Mouse (Mus musculus) kidney, adult 2 months (tissue): ENCODE data around the gene Helt. TPM values are rescaled to one million over a fixed set of nuclear protein-coding genes. Genes with fewer than 3 reads are reported as not detected.

Source experiments
- DNase-seq: peaks from one replicate; pipeline ENCODE4 v3.0.0; 2021
- H3K27ac ChIP-seq: fragments of 200-500 bp; 2 replicates; pipeline ENCODE4 v1.5.1; 2012; ENCODE audit warnings: low read depth, low read length, control low read depth, inconsistent platforms; ENCODE audit not compliant: insufficient read depth
- H3K27me3 ChIP-seq: fragments of 200-500 bp; replicated peaks from 2 replicates; pipeline ENCODE4 v1.6.1; 2012; ENCODE audit warnings: mild to moderate bottlenecking, moderate library complexity, low read length, inconsistent platforms; ENCODE audit not compliant: control insufficient read depth, insufficient read depth
- H3K36me3 ChIP-seq: fragments of 200-500 bp; 2 replicates; pipeline ENCODE4 v1.6.1; 2012; ENCODE audit warnings: mild to moderate bottlenecking, moderate library complexity, low read length, inconsistent platforms; ENCODE audit not compliant: control insufficient read depth, insufficient read depth
- H3K4me1 ChIP-seq: fragments of 200-500 bp; 2 replicates; pipeline ENCODE4 v1.6.1; 2011; ENCODE audit warnings: low read length; ENCODE audit not compliant: control insufficient read depth, insufficient read depth
- H3K4me3 ChIP-seq: fragments of 200-500 bp; 2 replicates; pipeline ENCODE4 v1.5.1; 2011; ENCODE audit warnings: mild to moderate bottlenecking, low read depth, low read length, control low read depth; ENCODE audit not compliant: insufficient read depth
- CTCF ChIP-seq: fragments of 200-500 bp; conservative IDR thresholded peaks from 2 replicates; pipeline ENCODE4 v1.5.1; 2011; ENCODE audit warnings: low read depth, mild to moderate bottlenecking, control low read depth, low read length, moderate library complexity, mixed read lengths; ENCODE audit not compliant: insufficient read depth, insufficient read length
- POLR2A ChIP-seq: fragments of 200-500 bp; IDR thresholded peaks from one replicate; pipeline ENCODE4 v1.6.1; 2011; ENCODE audit warnings: low read depth, low read length, control low read depth
- WGBS: fragments of 180-500 bp; shearing (Covaris S2); methylation state at CpG from one replicate; pipeline ENCODE4 v1.1.7; 2018; 5-methylcytosine and 5-hydroxymethylcytosine counted together
- polyA plus RNA-seq: library from polyadenylated mRNA; depleted of rRNA; stranded (reverse); fragments of >200 nt; gene quantifications from 2 replicates; pipeline ENCODE4 v1.2.3, GENCODE M21; 2012

Helt gene
- polyA plus RNA-seq, 1 experiment, result not detected

- Histone ChIP-seq H3K27ac (no peak overlapping the region), H3K36me3 (no peaks in the 10 kb centered on the region), H3K4me1 (peaks cover 6% of the 10 kb centered on the region; the same call in 1 of the 2 replicates), H3K27me3 (no peaks in the 10 kb centered on the region), H3K4me3 (no peak overlapping the region)
- TF ChIP-seq POLR2A, result no peak
- no peak for DNase-seq
- WGBS, result 85% methylated on average over 4 of the region's 4 CpGs
These were observed 34.9 kb upstream of the Helt start for GRCm38 (mm10) chr8:46329396-46329795.

DNA sequence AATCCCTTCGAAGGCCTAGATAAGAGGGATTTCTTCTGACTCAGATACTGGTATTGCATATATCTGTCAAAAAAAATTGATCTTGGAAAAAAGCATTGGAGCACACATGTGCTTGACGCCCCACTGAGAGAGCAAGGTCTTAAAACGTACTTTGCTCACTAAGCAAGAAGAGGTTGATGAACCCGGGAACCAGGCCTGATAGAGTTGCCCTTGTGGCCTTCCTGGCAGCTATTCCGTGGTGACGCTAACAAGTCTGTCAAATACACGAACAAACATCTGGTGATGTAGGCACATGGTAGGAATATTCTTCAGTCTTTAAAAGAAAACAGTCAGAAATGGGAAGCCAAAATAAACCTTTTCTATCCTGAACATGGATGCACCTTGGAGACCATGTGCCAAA, 32.8 kb upstream of the Helt start:
- no peaks in the 10 kb centered on the region for H3K27me3 ChIP-seq
- TF ChIP-seq POLR2A, result no peak
- no peak for TF ChIP-seq CTCF
- WGBS, result 65% methylated on average over 7 of the region's 7 CpGs
- 0 out of 2 replicates have a peak, but pooled peaks cover under 1% of the 10 kb centered on the region for H3K4me1 ChIP-seq
- H3K36me3 ChIP-seq, result no peaks in the 10 kb centered on the region
- no peak overlapping the region for H3K27ac ChIP-seq
- DNase-seq, result peak; percentile 77
- H3K4me3 ChIP-seq, result no peak overlapping the region

DNA sequence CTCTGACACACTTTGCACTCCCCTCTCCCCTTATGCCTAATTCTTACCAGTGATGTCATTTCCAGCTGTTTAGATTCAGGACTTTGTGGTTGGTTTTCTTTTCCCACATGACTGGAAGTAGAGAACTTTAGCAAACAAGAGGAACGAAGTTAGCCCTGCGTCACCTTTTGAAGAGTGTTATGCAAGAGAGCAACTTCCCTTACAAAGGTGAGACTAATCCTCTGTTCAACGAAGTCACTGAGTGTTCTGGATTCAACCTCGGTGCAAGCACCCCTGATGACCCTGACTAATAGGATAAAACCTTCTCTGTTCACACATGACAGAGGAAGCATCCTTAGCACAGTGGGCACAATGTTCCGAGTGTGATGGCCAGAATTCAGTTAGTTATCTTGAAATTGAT, 32.2 kb upstream of the Helt start:
- 73% methylated on average over 5 of the region's 5 CpGs for WGBS
- Histone ChIP-seq H3K36me3 (no peaks in the 10 kb centered on the region), H3K27me3 (no peaks in the 10 kb centered on the region), H3K27ac (no peak overlapping the region), H3K4me3 (no peak overlapping the region), H3K4me1 (no peaks in the 10 kb centered on the region)
- DNase-seq, result no peak
- TF ChIP-seq POLR2A (no peak), CTCF (no peak)

DNA sequence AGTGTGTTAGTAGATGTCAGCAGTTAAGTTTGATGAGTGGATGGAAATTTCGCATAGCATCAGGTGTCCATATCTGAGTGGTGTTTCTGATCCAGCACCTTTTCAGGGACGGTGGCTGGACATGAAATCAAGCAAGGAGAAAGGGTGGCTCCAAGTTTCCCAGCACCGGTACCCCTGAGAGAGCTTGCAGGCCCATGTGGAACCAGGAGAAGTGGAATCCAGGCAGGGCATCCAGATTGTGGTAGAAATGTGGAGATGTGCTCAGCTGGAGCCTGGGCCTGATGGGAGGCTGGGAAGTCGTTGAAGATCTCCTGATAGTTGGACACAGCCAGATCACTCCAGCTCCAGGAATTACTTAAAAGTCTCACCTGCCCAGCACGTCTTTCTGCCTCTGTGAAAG, 30.2 kb upstream of the Helt start:
- Histone ChIP-seq H3K27me3 (no peaks in the 10 kb centered on the region), H3K27ac (no peak overlapping the region), H3K4me1 (no peaks in the 10 kb centered on the region), H3K36me3 (no peaks in the 10 kb centered on the region), H3K4me3 (no peak overlapping the region)
- no peak for TF ChIP-seq CTCF
- TF ChIP-seq POLR2A, result no peak
- DNase-seq, result no peak
- 80% methylated on average over 5 of the region's 5 CpGs for WGBS

DNA sequence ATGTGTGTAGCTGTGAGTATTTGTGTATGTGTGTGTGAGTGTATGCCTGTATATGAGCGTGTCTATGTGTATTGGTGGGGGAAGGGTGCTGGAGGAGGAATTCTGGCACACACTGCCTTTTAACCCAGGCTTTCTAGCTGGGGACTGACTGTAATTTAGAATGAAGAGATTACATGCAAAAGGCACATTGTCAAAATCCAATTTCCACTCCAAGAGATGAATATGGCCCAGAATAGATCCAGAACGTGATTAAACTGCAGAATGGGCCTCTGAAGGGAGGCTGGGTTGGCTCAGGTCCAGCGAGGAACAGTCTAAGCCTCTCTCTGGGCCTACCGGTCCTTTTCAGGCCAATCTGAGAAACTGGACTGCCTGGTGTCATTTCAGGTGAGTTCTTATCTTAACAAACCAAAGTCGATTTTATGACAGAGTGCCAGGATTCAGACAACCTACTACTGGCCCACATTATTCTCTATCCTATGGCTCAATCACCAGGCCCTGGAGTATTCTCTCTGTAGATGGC, 29.3 kb upstream of the Helt start:
- no peaks in the 10 kb centered on the region for H3K36me3 ChIP-seq
- H3K4me1 ChIP-seq, result no peaks in the 10 kb centered on the region
- 45% methylated on average over 5 of the region's 5 CpGs for WGBS
- no peak for DNase-seq
- H3K4me3 ChIP-seq, result no peak overlapping the region
- TF ChIP-seq CTCF, result no peak
- no peak for TF ChIP-seq POLR2A
- H3K27me3 ChIP-seq, result no peaks in the 10 kb centered on the region
- H3K27ac ChIP-seq, result no peak overlapping the region

DNA sequence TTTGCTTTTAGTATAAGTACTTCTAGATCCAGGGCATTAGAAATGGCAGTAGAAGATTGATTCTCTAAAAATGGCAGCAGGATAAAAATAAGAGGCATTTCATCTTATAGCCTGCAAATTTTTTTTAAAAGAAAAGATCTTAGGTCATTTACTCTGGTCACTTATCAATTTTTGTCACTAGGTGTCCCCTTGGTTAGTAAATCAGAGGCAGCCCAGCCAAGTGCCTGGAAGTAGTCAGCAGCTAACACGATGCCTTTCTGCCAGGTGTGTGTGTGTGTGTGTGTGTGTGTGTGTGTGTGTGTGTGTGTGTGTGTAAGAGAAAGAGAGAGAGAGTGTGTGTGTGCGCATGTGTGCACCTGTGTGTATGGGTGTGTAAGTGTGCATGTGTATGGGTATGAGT, 28.4 kb upstream of the Helt start:
- no peaks in the 10 kb centered on the region for H3K36me3 ChIP-seq
- WGBS, result 57% methylated on average over 2 of the region's 2 CpGs
- peak overlapping the region; percentile 24; the same call in 1 of the 2 replicates for H3K27ac ChIP-seq
- no peaks in the 10 kb centered on the region for H3K27me3 ChIP-seq
- DNase-seq, result peak; percentile 34
- peaks cover 3% of the 10 kb centered on the region; the same call in 1 of the 2 replicates for H3K4me1 ChIP-seq
- no peak overlapping the region for H3K4me3 ChIP-seq
- TF ChIP-seq POLR2A (no peak), CTCF (0 out of 2 replicates have a peak, but pooled peaks have one; percentile 26)

GRCm38 (mm10) chr8:46322421-46322820, 27.9 kb upstream of the Helt start:
- Histone ChIP-seq H3K36me3 (no peaks in the 10 kb centered on the region), H3K4me3 (no peak overlapping the region), H3K27ac (no peak overlapping the region), H3K4me1 (peaks cover 5% of the 10 kb centered on the region; the same call in 1 of the 2 replicates), H3K27me3 (no peaks in the 10 kb centered on the region)
- WGBS, result 97% methylated on average over 4 of the region's 4 CpGs
- DNase-seq, result no peak
- TF ChIP-seq POLR2A (no peak), CTCF (no peak)
